Mouse (Mus musculus): Measurements from ENCODE around the gene Hoxa9. TPM values are rescaled to one million over a fixed set of nuclear protein-coding genes. Genes with fewer than 3 reads are reported as not detected.

Hoxa9 gene
- polyA plus RNA-seq (2016; fragmentation: Nextera tagmentation; extraction: Ambion mirVana): not detected in 2 replicates

GRCm38 (mm10) chr6:52230516-52231165 is at the start of gene Hoxa9:
TSS of gene Hoxa9 (minus strand) at chr6:52231089.
- under 1% methylated on average over 17 of the region's 36 CpGs for WGBS
- Histone ChIP-seq H3K4me1 (no peaks in the 10 kb centered on the region), H3K9me3 (no peaks in the 10 kb centered on the region), H3K9ac (no peak within 1 kb of the TSS), H3K4me2 (no peak within 1 kb of the TSS), H3K27me3 (peaks cover 94% of the 10 kb centered on the region), H3K36me3 (replicated peaks) (no peaks in the 10 kb centered on the region), H3K27ac (no peak within 1 kb of the TSS), H3K4me3 (replicated peaks) (no peak within 1 kb of the TSS)
- no peak for ATAC-seq (ENCODE audit: low FRiP score)

- Histone ChIP-seq H3K4me3 (replicated peaks) (no peak overlapping the region), H3K9me3 (no peaks in the 10 kb centered on the region), H3K4me2 (no peak overlapping the region), H3K36me3 (replicated peaks) (no peaks in the 10 kb centered on the region), H3K27me3 (peaks cover 94% of the 10 kb centered on the region), H3K4me1 (no peaks in the 10 kb centered on the region), H3K9ac (no peak overlapping the region), H3K27ac (no peak overlapping the region)
- ATAC-seq (ENCODE audit: low FRiP score): no peak
- WGBS: 7% methylated on average over 5 of the region's 5 CpGs
These were observed 46.0 kb upstream of the Hoxa9 start for GRCm38 (mm10) chr6:52276920-52277319.

GRCm38 (mm10) chr6:52276382-52276781 is 45.5 kb upstream of the Hoxa9 start:
- Histone ChIP-seq H3K9me3 (no peaks in the 10 kb centered on the region), H3K9ac (no peak overlapping the region), H3K27ac (no peak overlapping the region), H3K4me2 (no peak overlapping the region), H3K27me3 (peaks cover 95% of the 10 kb centered on the region), H3K36me3 (replicated peaks) (no peaks in the 10 kb centered on the region), H3K4me3 (replicated peaks) (no peak overlapping the region), H3K4me1 (no peaks in the 10 kb centered on the region)
- ATAC-seq (ENCODE audit: low FRiP score): no peak
- 1% methylated on average over 6 of the region's 6 CpGs for WGBS

- ATAC-seq (ENCODE audit: low FRiP score): no peak
- no peak overlapping the region for H3K9ac ChIP-seq
- no peak overlapping the region for H3K27ac ChIP-seq
- no peak overlapping the region for H3K4me3 ChIP-seq (replicated peaks)
- H3K9me3 ChIP-seq: no peaks in the 10 kb centered on the region
- 4% methylated on average over 8 of the region's 8 CpGs for WGBS
- H3K36me3 ChIP-seq (replicated peaks): no peaks in the 10 kb centered on the region
- H3K4me1 ChIP-seq: no peaks in the 10 kb centered on the region
- H3K27me3 ChIP-seq: peaks cover 95% of the 10 kb centered on the region
- no peak overlapping the region for H3K4me2 ChIP-seq
These were observed 44.8 kb upstream of the Hoxa9 start for GRCm38 (mm10) chr6:52275563-52276280.

GRCm38 (mm10) chr6:52274576-52274975 is 43.7 kb upstream of the Hoxa9 start:
- Histone ChIP-seq H3K27me3 (peaks cover 97% of the 10 kb centered on the region), H3K4me1 (no peaks in the 10 kb centered on the region), H3K9me3 (no peaks in the 10 kb centered on the region), H3K27ac (no peak overlapping the region), H3K9ac (no peak overlapping the region), H3K4me3 (replicated peaks) (no peak overlapping the region), H3K4me2 (no peak overlapping the region), H3K36me3 (replicated peaks) (no peaks in the 10 kb centered on the region)
- WGBS: 1% methylated on average over 11 of the region's 11 CpGs
- no peak for ATAC-seq (ENCODE audit: low FRiP score)

GRCm38 (mm10) chr6:52273656-52274280 is 42.9 kb upstream of the Hoxa9 start:
- H3K9me3 ChIP-seq: no peaks in the 10 kb centered on the region
- no peak overlapping the region for H3K4me2 ChIP-seq
- H3K36me3 ChIP-seq (replicated peaks): no peaks in the 10 kb centered on the region
- no peak overlapping the region for H3K9ac ChIP-seq
- H3K27me3 ChIP-seq: peaks cover 99% of the 10 kb centered on the region
- H3K4me1 ChIP-seq: no peaks in the 10 kb centered on the region
- WGBS: under 1% methylated on average over 22 of the region's 22 CpGs
- H3K27ac ChIP-seq: no peak overlapping the region
- no peak overlapping the region for H3K4me3 ChIP-seq (replicated peaks)
- ATAC-seq (ENCODE audit: low FRiP score): no peak

GRCm38 (mm10) chr6:52272766-52273655 is 42.1 kb upstream of the Hoxa9 start:
- Histone ChIP-seq H3K36me3 (replicated peaks) (no peaks in the 10 kb centered on the region), H3K27ac (no peak overlapping the region), H3K4me2 (no peak overlapping the region), H3K4me3 (replicated peaks) (no peak overlapping the region), H3K9me3 (no peaks in the 10 kb centered on the region), H3K4me1 (no peaks in the 10 kb centered on the region), H3K9ac (no peak overlapping the region), H3K27me3 (peaks cover 99% of the 10 kb centered on the region)
- WGBS: 3% methylated on average over 21 of the region's 22 CpGs
- ATAC-seq (ENCODE audit: low FRiP score): no peak

- Histone ChIP-seq H3K9me3 (no peaks in the 10 kb centered on the region), H3K27me3 (peaks cover 95% of the 10 kb centered on the region), H3K4me1 (no peaks in the 10 kb centered on the region), H3K4me3 (replicated peaks) (no peak overlapping the region), H3K9ac (no peak overlapping the region), H3K4me2 (no peak overlapping the region), H3K36me3 (replicated peaks) (no peaks in the 10 kb centered on the region), H3K27ac (no peak overlapping the region)
- ATAC-seq (ENCODE audit: low FRiP score): no peak
- WGBS: 5% methylated on average over 23 of the region's 23 CpGs
These were observed 39.9 kb upstream of the Hoxa9 start for GRCm38 (mm10) chr6:52270494-52271480.

GRCm38 (mm10) chr6:52268756-52269155 is 37.9 kb upstream of the Hoxa9 start:
- Histone ChIP-seq H3K9ac (no peak overlapping the region), H3K27ac (no peak overlapping the region), H3K27me3 (peaks cover 95% of the 10 kb centered on the region), H3K4me3 (replicated peaks) (no peak overlapping the region), H3K9me3 (no peaks in the 10 kb centered on the region), H3K4me1 (no peaks in the 10 kb centered on the region), H3K4me2 (no peak overlapping the region), H3K36me3 (replicated peaks) (no peaks in the 10 kb centered on the region)
- WGBS: 1% methylated on average over 3 of the region's 3 CpGs
- ATAC-seq (ENCODE audit: low FRiP score): no peak

- peaks cover 95% of the 10 kb centered on the region for H3K27me3 ChIP-seq
- WGBS: 1% methylated on average over 7 of the region's 7 CpGs
These were observed 37.5 kb upstream of the Hoxa9 start for GRCm38 (mm10) chr6:52268341-52268740.

GRCm38 (mm10) chr6:52267691-52268090 is 36.8 kb upstream of the Hoxa9 start:
- Histone ChIP-seq H3K9ac (no peak overlapping the region), H3K27me3 (peaks cover 95% of the 10 kb centered on the region), H3K4me2 (no peak overlapping the region), H3K36me3 (replicated peaks) (no peaks in the 10 kb centered on the region), H3K4me1 (no peaks in the 10 kb centered on the region), H3K27ac (no peak overlapping the region), H3K4me3 (replicated peaks) (no peak overlapping the region), H3K9me3 (no peaks in the 10 kb centered on the region)
- 3% methylated on average over 3 of the region's 3 CpGs for WGBS
- no peak for ATAC-seq (ENCODE audit: low FRiP score)

More at GRCm38 (mm10) chr6:52268341-52268740, 37.5 kb upstream of the Hoxa9 start:
- no peak for ATAC-seq (ENCODE audit: low FRiP score)
- Histone ChIP-seq H3K4me2 (no peak overlapping the region), H3K4me3 (replicated peaks) (no peak overlapping the region), H3K9ac (no peak overlapping the region), H3K4me1 (no peaks in the 10 kb centered on the region), H3K36me3 (replicated peaks) (no peaks in the 10 kb centered on the region), H3K27ac (no peak overlapping the region), H3K9me3 (no peaks in the 10 kb centered on the region)
